Mouse (Mus musculus) right cerebral cortex, postnatal 36 days (tissue): Measurements from ENCODE around the gene Olfr1090.

ENCODE experiments used
- DNase-seq, 2 experiments: peaks; one replicate each; pipeline ENCODE4 v3.0.0; 2022; ENCODE audit warnings: low spot score in 2 of 2, mixed read lengths in 1 of 2

Gene Olfr1090

DNA sequence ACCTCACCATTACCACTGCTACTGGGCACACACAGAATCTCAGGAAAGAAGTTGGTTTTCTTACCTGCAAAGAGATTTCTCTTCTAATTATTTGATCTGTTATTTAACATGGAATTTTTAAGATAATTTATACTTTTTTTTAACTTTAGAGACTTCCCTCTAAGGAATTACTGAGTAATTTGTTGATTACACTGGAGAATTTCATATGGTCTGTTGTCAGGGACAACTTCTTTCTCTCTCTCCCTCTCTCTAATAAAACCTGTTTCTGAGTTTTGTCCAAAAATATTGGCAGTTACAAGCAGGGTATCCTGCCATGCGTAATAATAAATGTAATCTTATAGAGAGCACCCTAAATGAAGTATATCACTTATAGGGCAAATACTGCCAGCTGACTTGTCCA lies at the start of gene Olfr1090:
Olfr1090 (minus strand) TSS at position 101 of the 400 bp plus-strand sequence.
- DNase-seq = no peak

DNA sequence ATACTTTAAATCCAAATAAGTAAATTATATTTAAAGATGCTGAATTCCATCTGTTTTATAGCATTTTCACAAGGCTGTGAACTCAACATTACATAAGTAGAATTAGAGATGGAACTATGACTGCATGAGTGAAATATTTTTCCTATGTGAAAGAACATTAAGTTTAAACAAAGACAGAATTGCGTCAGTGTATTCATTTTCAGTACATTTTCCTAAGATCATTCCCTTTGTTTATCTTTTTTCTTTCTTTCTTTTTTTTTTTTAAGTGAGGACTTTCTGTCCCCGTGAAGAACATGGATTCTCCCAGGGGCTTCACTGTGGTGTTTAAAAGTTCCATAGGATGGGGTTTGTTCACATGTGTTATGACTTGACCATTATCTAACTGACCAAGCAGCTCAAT lies 23.4 kb upstream of the Olfr1090 start, which contains the start of gene Olfr1093:
Olfr1093 (plus strand) TSS at position 301 of the 400 bp plus-strand sequence.
- DNase-seq = no peak

DNA sequence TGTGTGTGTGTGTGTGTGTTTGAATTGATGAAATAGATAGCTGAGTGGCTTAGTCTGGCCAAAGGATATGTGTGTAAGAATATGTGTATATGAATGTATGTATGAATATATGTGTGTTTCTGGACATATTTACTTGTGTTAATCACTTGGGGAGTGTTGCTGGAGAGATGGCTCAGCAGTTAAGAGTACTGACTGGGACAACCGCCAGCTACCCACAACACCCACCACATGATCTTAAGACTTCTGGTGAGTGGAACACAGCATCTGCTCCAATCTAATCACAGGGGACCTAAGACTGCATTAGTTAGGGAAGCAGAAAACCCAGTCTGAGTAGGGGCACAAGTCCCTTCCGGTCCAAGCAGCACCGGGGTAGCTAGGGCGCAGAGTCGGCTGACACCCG lies 2.3 kb upstream of the Olfr1090 start:
- DNase-seq = no peak

DNA sequence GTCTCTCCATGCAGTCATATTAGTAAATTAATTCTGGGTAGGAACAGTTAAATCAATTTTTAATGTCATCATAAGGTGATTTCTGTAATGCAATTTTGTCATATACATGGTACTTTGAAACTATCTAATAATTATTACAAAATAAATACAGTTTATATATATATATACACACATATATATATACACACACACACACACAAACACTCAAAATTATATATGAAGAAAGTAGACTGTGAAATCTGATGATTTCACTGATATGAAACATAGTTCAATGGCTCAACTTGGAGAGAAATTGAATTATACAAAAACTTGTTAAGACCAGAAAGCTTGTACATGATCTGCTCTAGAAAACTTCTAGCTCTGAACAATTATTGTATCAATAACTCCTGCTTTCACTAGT lies 25.2 kb downstream of the Olfr1090 start, which contains the start of gene Olfr1089:
Olfr1089 (minus strand) TSS at position 101 of the 400 bp plus-strand sequence.
- no peak for DNase-seq
